Mouse (Mus musculus) CH12.LX (cell line): Measurements from ENCODE around the gene Dact3.
A peak's percentile ranks its signal among the peaks of the same experiment; 100 is the strongest.

Experiments used
- CHD2 ChIP-seq: IDR thresholded peaks from 2 replicates; pipeline ENCODE4 v1.6.1; 2011; ENCODE audit warnings: low read length, improper control_type of control experiment
- CTCF ChIP-seq, 2 experiments: IDR thresholded peaks in 1 of 2; conservative IDR thresholded peaks in 1 of 2; 2 replicates each; pipeline ENCODE4 v1.5.1; 2011 to 2012; ENCODE audit warnings: low read depth in 2 of 2, low read length in 2 of 2, improper control_type of control experiment in 1 of 2, inconsistent platforms in 1 of 2, mild to moderate bottlenecking in 1 of 2, moderate library complexity in 1 of 2
- ETS1 ChIP-seq: conservative IDR thresholded peaks from 2 replicates; pipeline ENCODE4 v1.6.1; 2012; ENCODE audit warnings: low read depth, mild to moderate bottlenecking, inconsistent platforms, low read length, improper control_type of control experiment, moderate library complexity
- MXI1 ChIP-seq: IDR thresholded peaks from 2 replicates; pipeline ENCODE4 v1.6.1; 2011; ENCODE audit warnings: mild to moderate bottlenecking, low read depth, low read length, improper control_type of control experiment
- POLR2A ChIP-seq: IDR thresholded peaks from 2 replicates; pipeline ENCODE4 v1.6.1; 2011; ENCODE audit warnings: low read depth, mild to moderate bottlenecking, improper control_type of control experiment, low read length

- TF ChIP-seq POLR2A (peak; percentile 41; the same call in 1 of the 2 replicates), MXI1 (peak; percentile 91), CTCF (conservative IDR thresholded peaks at IDR 0.05 in 1 of 2, IDR thresholded peaks at IDR 0.05 in 1 of 2; ENCODE audit: low read depth in 2 of 2, low read length in 2 of 2) (no peak), CHD2 (no peak), ETS1 (peak; percentile 63)
Observed at GRCm38 (mm10) chr7:16841561-16842560, 33.3 kb upstream of the Dact3 start.
